Mouse (Mus musculus) induced T-regulatory cell, adult 2 months (primary cell): ENCODE measurements at regions not wholly inside any gene's neighbourhood (a gene's known extent, or its start where the extent isn't known, plus 50 kb on each side); places are given as distances from the start of the nearest gene placed in this dataset.

Experiments used
- DNase-seq: peaks from one replicate; pipeline ENCODE4 v3.0.0-alpha.2; 2012; ENCODE audit warnings: low read depth

DNA sequence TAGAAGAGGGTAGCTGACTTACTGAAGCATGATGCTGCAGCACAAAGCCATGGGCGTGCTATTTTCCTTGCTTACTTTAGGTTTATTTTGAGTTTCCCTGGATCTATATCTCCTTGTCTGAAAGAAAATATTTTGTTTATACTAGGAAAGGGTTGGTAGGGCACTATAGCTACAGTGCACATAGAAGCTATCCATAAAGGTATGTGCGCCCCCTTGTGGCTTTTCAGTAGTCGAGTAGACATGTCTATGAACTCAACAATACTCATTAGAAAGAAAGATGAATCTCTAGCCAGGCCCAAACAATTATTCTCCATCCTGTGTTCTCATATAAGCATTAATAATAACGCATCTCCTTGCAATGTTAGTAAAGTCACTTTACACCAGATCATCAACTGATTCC lies 114.3 kb downstream of the Rab38 start:
- DNase-seq: peak; percentile 58

DNA sequence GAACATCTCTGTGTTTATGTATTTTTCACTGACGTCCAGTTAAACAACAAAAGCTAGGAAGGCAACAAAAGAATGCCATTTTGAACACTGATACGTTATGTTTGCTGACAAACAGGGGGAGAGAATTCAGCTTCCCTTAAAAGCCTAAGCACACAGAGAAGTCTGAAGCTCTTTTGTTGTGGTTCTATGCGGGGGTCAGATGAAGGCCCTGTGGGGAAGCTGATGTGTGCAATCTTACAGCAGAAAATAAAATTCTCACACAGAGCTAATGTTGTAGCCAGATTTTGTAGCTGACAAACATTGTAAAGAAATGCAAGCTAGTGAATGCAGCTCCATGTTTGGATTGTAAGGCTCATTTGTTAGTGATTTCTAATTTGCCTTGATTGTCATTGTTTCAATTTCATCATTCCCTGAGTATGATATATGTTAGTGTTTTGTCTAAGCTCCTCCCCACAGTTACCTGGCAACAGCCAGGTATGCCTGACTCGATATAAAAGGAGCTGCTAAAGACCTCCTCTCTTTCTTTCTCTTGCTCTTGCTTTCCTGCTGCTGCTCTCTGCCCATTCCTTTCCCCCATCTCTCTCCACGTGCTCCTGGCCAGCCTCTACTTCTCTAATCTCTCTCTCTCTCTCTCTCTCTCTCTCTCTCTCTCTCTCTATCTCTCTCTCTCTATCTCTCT lies 115.0 kb downstream of the Rab38 start:
- DNase-seq: no peak

DNA sequence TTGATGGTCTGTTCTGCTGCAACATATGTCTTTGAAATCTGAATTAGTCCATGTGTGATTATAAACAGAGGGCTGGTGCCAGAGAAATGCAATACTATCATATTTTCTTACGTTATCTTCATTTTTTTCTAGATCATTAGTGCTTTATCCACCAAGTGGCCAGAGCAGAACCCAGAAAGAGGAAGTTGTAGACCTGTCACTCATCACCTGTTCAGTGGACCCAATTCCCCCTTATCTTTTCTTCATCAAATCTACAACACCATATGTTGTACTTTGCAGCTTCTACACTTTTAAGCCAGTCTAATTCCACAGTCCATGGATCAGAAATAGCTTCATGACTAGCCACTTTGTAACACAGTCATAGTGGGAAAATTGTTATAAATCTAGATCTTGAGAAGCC lies 145.0 kb downstream of the Rab38 start:
- DNase-seq: no peak

DNA sequence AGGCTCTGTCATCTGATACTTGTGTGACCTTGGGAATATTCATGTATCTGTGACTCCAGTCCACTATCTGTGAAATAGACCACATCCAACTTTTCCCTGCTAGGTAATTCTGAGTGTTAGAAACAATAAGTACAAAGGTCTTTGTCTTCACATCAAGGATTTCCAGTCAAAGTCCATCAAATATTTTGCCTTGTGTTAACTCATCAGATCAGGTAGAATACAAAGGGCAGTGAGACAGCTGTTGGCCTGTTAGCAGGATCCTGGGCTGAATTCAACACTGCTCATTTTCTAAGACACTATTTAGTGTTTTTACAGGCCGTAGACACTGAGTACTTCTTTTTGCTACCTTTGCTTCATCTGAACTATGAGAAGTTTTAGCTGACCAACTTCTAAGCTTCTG lies 170.7 kb downstream of the Rab38 start:
- no peak for DNase-seq
